Mouse (Mus musculus) forebrain, embryonic 13.5 days (tissue): ENCODE data around the gene Prss57. TPM values are rescaled to one million over a fixed set of nuclear protein-coding genes. Genes with fewer than 3 reads are reported as not detected.

ENCODE experiments used
- ATAC-seq: fragments of 200-750 bp; cut with Nextera tagmentation; 2 replicates; pipeline ENCODE4 v1.8.0; 2017
- H3K27ac ChIP-seq: fragments of 300-500 bp; sonication (generic); 2 replicates; pipeline ENCODE4 v1.5.1; 2015; ENCODE audit warnings: inconsistent platforms, mild to moderate bottlenecking, moderate library complexity
- H3K27me3 ChIP-seq: fragments of 300-500 bp; sonication (generic); 2 replicates; pipeline ENCODE4 v1.6.1; 2015; ENCODE audit warnings: mild to moderate bottlenecking, inconsistent platforms
- H3K36me3 ChIP-seq: fragments of 300-500 bp; sonication (generic); 2 replicates; pipeline ENCODE4 v1.6.1; 2015; ENCODE audit warnings: mild to moderate bottlenecking, inconsistent platforms; ENCODE audit not compliant: poor library complexity, severe bottlenecking
- H3K4me1 ChIP-seq: fragments of 300-500 bp; sonication (generic); 2 replicates; pipeline ENCODE4 v1.6.1; 2015; ENCODE audit warnings: inconsistent platforms
- H3K4me2 ChIP-seq: fragments of 300-500 bp; sonication (generic); 2 replicates; pipeline ENCODE4 v1.6.1; 2015; ENCODE audit warnings: inconsistent platforms, mild to moderate bottlenecking, moderate library complexity
- H3K4me3 ChIP-seq: fragments of 300-500 bp; sonication (generic); 2 replicates; pipeline ENCODE4 v1.5.1; 2015; ENCODE audit warnings: mild to moderate bottlenecking, inconsistent platforms
- H3K9ac ChIP-seq: fragments of 300-500 bp; sonication (generic); 2 replicates; pipeline ENCODE4 v1.6.1; 2015; ENCODE audit warnings: mild to moderate bottlenecking, inconsistent platforms
- H3K9me3 ChIP-seq: fragments of 300-500 bp; sonication (generic); replicated peaks from 2 replicates; pipeline ENCODE4 v1.6.1; 2016; ENCODE audit warnings: inconsistent platforms
- WGBS: fragments of 180-500 bp; shearing (Covaris S2); methylation state at CpG from one replicate; pipeline ENCODE4 v1.1.7; 2015; 5-methylcytosine and 5-hydroxymethylcytosine counted together
- polyA plus RNA-seq: library from polyadenylated mRNA; unstranded; fragments of >200 nt; fragmentation: Nextera tagmentation; extraction: Ambion mirVana; gene quantifications from 2 replicates; pipeline ENCODE4 v1.2.1, GENCODE M21; 2015

The Prss57 gene
- polyA plus RNA-seq, 1 experiment from 2014 or later: 0.09 TPM

GRCm38 (mm10) chr10:79820782-79821181 lies 30.0 kb upstream of the Prss57 start, which contains the start of gene Misp:
Gene Misp (plus strand): TSS chr10:79820989.
- H3K9ac ChIP-seq: no peak within 1 kb of the TSS
- H3K36me3 ChIP-seq: peaks cover 54% of the 10 kb centered on the region
- H3K9me3 ChIP-seq: no peaks in the 10 kb centered on the region
- WGBS: 72% methylated on average over 11 of the region's 11 CpGs
- no peak within 1 kb of the TSS for H3K27ac ChIP-seq
- no peak within 1 kb of the TSS for H3K4me3 ChIP-seq
- H3K27me3 ChIP-seq: no peaks in the 10 kb centered on the region
- ATAC-seq: no peak
- peaks cover 9% of the 10 kb centered on the region for H3K4me1 ChIP-seq
- no peak within 1 kb of the TSS for H3K4me2 ChIP-seq

- WGBS: 85% methylated on average over 8 of the region's 8 CpGs
- Histone ChIP-seq H3K9ac (no peak overlapping the region), H3K27ac (no peak overlapping the region), H3K9me3 (no peaks in the 10 kb centered on the region), H3K4me1 (peaks cover 9% of the 10 kb centered on the region), H3K4me3 (no peak overlapping the region), H3K4me2 (no peak overlapping the region), H3K27me3 (no peaks in the 10 kb centered on the region), H3K36me3 (peaks cover 59% of the 10 kb centered on the region)
- no peak for ATAC-seq
Measured at GRCm38 (mm10) chr10:79820277-79820676, 29.5 kb upstream of the Prss57 start.

- Histone ChIP-seq H3K4me1 (peaks cover 9% of the 10 kb centered on the region), H3K9me3 (no peaks in the 10 kb centered on the region), H3K4me2 (no peak overlapping the region), H3K27ac (no peak overlapping the region), H3K27me3 (no peaks in the 10 kb centered on the region), H3K36me3 (peaks cover 65% of the 10 kb centered on the region), H3K4me3 (no peak overlapping the region), H3K9ac (no peak overlapping the region)
- 93% methylated on average over 17 of the region's 17 CpGs for WGBS
- no peak for ATAC-seq
Measured at GRCm38 (mm10) chr10:79819606-79820005, 28.8 kb upstream of the Prss57 start.

- Histone ChIP-seq H3K4me1 (peaks cover 9% of the 10 kb centered on the region), H3K27ac (no peak overlapping the region), H3K36me3 (peaks cover 72% of the 10 kb centered on the region), H3K4me2 (no peak overlapping the region), H3K9me3 (no peaks in the 10 kb centered on the region), H3K9ac (0 out of 2 replicates have a peak overlapping the region, but pooled peaks have one; percentile 2), H3K4me3 (no peak overlapping the region), H3K27me3 (no peaks in the 10 kb centered on the region)
- no peak for ATAC-seq
- 77% methylated on average over 4 of the region's 4 CpGs for WGBS
Measured at GRCm38 (mm10) chr10:79818225-79818624, 27.5 kb upstream of the Prss57 start.

GRCm38 (mm10) chr10:79817111-79817510 lies 26.4 kb upstream of the Prss57 start:
- H3K4me3 ChIP-seq: no peak overlapping the region
- no peak overlapping the region for H3K27ac ChIP-seq
- no peak overlapping the region for H3K4me2 ChIP-seq
- no peaks in the 10 kb centered on the region for H3K9me3 ChIP-seq
- H3K9ac ChIP-seq: no peak overlapping the region
- H3K4me1 ChIP-seq: peaks cover 3% of the 10 kb centered on the region
- WGBS: 86% methylated on average over 2 of the region's 2 CpGs
- no peak for ATAC-seq
- H3K27me3 ChIP-seq: no peaks in the 10 kb centered on the region
- H3K36me3 ChIP-seq: peaks cover 81% of the 10 kb centered on the region

- Histone ChIP-seq H3K27me3 (no peaks in the 10 kb centered on the region), H3K4me1 (0 out of 2 replicates have a peak, but pooled peaks cover 4% of the 10 kb centered on the region), H3K27ac (no peak overlapping the region), H3K9ac (no peak overlapping the region), H3K9me3 (no peaks in the 10 kb centered on the region), H3K36me3 (peaks cover 87% of the 10 kb centered on the region), H3K4me3 (no peak overlapping the region), H3K4me2 (no peak overlapping the region)
- WGBS: 91% methylated on average over 12 of the region's 12 CpGs
- ATAC-seq: no peak
Measured at GRCm38 (mm10) chr10:79815671-79816494, 25.1 kb upstream of the Prss57 start.

- peaks cover 87% of the 10 kb centered on the region for H3K36me3 ChIP-seq
- no peaks in the 10 kb centered on the region for H3K9me3 ChIP-seq
- H3K9ac ChIP-seq: no peak overlapping the region
- H3K4me1 ChIP-seq: 0 out of 2 replicates have a peak, but pooled peaks cover 4% of the 10 kb centered on the region
- H3K4me2 ChIP-seq: no peak overlapping the region
- no peak overlapping the region for H3K27ac ChIP-seq
- H3K27me3 ChIP-seq: no peaks in the 10 kb centered on the region
- ATAC-seq: no peak
- WGBS: 82% methylated on average over 5 of the region's 5 CpGs
- no peak overlapping the region for H3K4me3 ChIP-seq
Measured at GRCm38 (mm10) chr10:79814271-79814842, 23.6 kb upstream of the Prss57 start.

- 29% methylated on average over 15 of the region's 15 CpGs for WGBS
- H3K4me3 ChIP-seq: peak overlapping the region; percentile 2; the same call in 1 of the 2 replicates
Measured at GRCm38 (mm10) chr10:79811736-79812637, 21.2 kb upstream of the Prss57 start.

GRCm38 (mm10) chr10:79808728-79809127 lies 18.0 kb upstream of the Prss57 start:
- WGBS: 94% methylated on average over 11 of the region's 11 CpGs
- Histone ChIP-seq H3K4me1 (peaks cover 38% of the 10 kb centered on the region), H3K27ac (no peak overlapping the region), H3K27me3 (no peaks in the 10 kb centered on the region), H3K4me3 (no peak overlapping the region), H3K9ac (no peak overlapping the region), H3K9me3 (no peaks in the 10 kb centered on the region), H3K4me2 (no peak overlapping the region), H3K36me3 (peaks cover 66% of the 10 kb centered on the region)
- no peak for ATAC-seq

More at GRCm38 (mm10) chr10:79811736-79812637, 21.2 kb upstream of the Prss57 start:
- H3K4me2 ChIP-seq: no peak overlapping the region
- no peak overlapping the region for H3K9ac ChIP-seq
- ATAC-seq: peak; percentile 66
- no peaks in the 10 kb centered on the region for H3K27me3 ChIP-seq
- H3K9me3 ChIP-seq: no peaks in the 10 kb centered on the region
- H3K27ac ChIP-seq: peak overlapping the region; percentile 48
- H3K36me3 ChIP-seq: peaks cover 89% of the 10 kb centered on the region
- peaks cover 11% of the 10 kb centered on the region for H3K4me1 ChIP-seq

- Histone ChIP-seq H3K27me3 (no peaks in the 10 kb centered on the region), H3K4me2 (no peak overlapping the region), H3K9me3 (no peaks in the 10 kb centered on the region), H3K36me3 (peaks cover 61% of the 10 kb centered on the region), H3K9ac (peak overlapping the region; percentile 16; the same call in 1 of the 2 replicates), H3K4me1 (peaks cover 47% of the 10 kb centered on the region), H3K4me3 (no peak overlapping the region), H3K27ac (peak overlapping the region; percentile 51)
- ATAC-seq: no peak
- WGBS: 58% methylated on average over 11 of the region's 11 CpGs
Measured at GRCm38 (mm10) chr10:79807826-79808225, 17.1 kb upstream of the Prss57 start.

GRCm38 (mm10) chr10:79806972-79807371 lies 16.2 kb upstream of the Prss57 start:
- Histone ChIP-seq H3K9me3 (no peaks in the 10 kb centered on the region), H3K4me1 (peaks cover 54% of the 10 kb centered on the region), H3K36me3 (peaks cover 56% of the 10 kb centered on the region), H3K4me3 (no peak overlapping the region), H3K4me2 (no peak overlapping the region), H3K27ac (no peak overlapping the region), H3K9ac (no peak overlapping the region), H3K27me3 (no peaks in the 10 kb centered on the region)
- 79% methylated on average over 10 of the region's 10 CpGs for WGBS
- ATAC-seq: no peak
